Mouse (Mus musculus): ENCODE measurements around the gene Ros1.

- TF ChIP-seq CTCF (IDR thresholded peaks at IDR 0.05; ENCODE audit: low read depth, low read length): no peak
- TF ChIP-seq GATA2 (IDR thresholded peaks at IDR 0.05; ENCODE audit: borderline replicate concordance, low read depth, low read length): no peak
- TF ChIP-seq GATA1 (IDR thresholded peaks at IDR 0.05; ENCODE audit: borderline replicate concordance, low read length): no peak
- no peak for TF ChIP-seq TAL1 (conservative IDR thresholded peaks at IDR 0.05; ENCODE audit: low read depth, low read length)
Observed at GRCm38 (mm10) chr10:52185900-52186299, 9.1 kb downstream of the Ros1 start.
